Mouse (Mus musculus) cerebellum, adult 2 months (tissue): ENCODE measurements at regions not wholly inside any gene's neighbourhood (a gene's known extent, or its start where the extent isn't known, plus 50 kb on each side); places are given as distances from the start of the nearest gene placed in this dataset.
"Not testable (repeated sequence)": the region's sequence is repeated elsewhere in the genome, so short reads cannot be mapped to it uniquely, and the experiment has no call there.

Source experiments
- DNase-seq, 2 experiments: peaks; one replicate each; pipeline ENCODE4 v3.0.0; 2021
- H3K27ac ChIP-seq: fragments of 200-500 bp; 2 replicates; pipeline ENCODE4 v1.5.1; 2012; ENCODE audit warnings: low read length, control low read depth, inconsistent platforms; ENCODE audit not compliant: insufficient read depth
- H3K27me3 ChIP-seq: fragments of 200-500 bp; 2 replicates; pipeline ENCODE4 v1.6.1; 2012; ENCODE audit warnings: inconsistent platforms, mild to moderate bottlenecking, low read length, moderate library complexity; ENCODE audit not compliant: control insufficient read depth, insufficient read depth
- H3K4me1 ChIP-seq: fragments of 200-500 bp; 2 replicates; pipeline ENCODE4 v1.6.1; 2011; ENCODE audit warnings: low read length; ENCODE audit not compliant: control insufficient read depth, insufficient read depth
- H3K4me3 ChIP-seq: fragments of 200-500 bp; replicated peaks from 2 replicates; pipeline ENCODE3; 2011; ENCODE audit warnings: mild to moderate bottlenecking, low read depth, low read length, control low read depth; ENCODE audit not compliant: insufficient read depth
- CTCF ChIP-seq: fragments of 200-500 bp; IDR thresholded peaks from 2 replicates; pipeline ENCODE4 v1.5.1; 2011; ENCODE audit warnings: low read depth, mild to moderate bottlenecking, control low read depth, low read length, moderate library complexity, borderline replicate concordance; ENCODE audit not compliant: insufficient read depth
- POLR2A ChIP-seq: fragments of 200-500 bp; IDR thresholded peaks from 2 replicates; pipeline ENCODE4 v1.6.1; 2011; ENCODE audit warnings: low read length, control low read depth, borderline replicate concordance; ENCODE audit not compliant: insufficient read depth
- WGBS: fragments of 180-500 bp; shearing (Covaris S2); methylation state at CpG from one replicate; pipeline ENCODE4 v1.1.7; 2018; 5-methylcytosine and 5-hydroxymethylcytosine counted together

DNA sequence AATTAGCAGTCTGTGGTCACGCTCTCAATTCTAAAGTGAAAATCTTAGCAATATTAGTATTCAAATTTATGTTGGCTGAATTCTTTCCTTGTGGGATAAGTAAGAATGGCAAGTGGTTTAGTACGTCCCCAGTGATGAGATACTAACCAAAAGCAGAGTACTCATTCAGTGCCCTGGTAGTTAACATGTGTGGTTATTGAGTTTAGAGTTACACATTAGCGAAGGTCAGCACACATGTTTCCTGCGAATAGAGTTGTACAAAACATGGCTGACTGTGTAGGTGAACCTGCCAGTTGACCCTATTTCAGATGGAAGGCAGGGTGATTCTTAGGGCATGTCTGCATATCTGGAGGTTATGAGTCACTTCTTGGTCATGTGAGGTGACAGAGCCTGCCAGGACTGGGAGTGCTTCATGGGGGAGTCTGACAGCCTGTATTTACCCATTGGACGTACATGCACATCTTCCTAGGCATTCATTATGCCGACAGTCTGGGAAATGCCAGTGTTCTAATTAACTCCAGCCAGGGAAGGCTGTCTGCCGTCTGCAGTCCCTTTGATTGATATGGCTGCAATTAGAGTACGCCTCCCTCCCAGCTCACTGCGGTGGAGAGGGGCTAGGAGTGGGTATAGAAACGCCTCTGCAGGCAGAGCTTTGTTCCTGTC lies 263.7 kb downstream of the Eipr1 start:
- no peaks in the 10 kb centered on the region for H3K27me3 ChIP-seq
- no peaks in the 10 kb centered on the region for H3K4me1 ChIP-seq
- WGBS, result 56% methylated on average over 10 of the region's 10 CpGs
- no peak overlapping the region for H3K27ac ChIP-seq
- TF ChIP-seq CTCF (no peak), POLR2A (no peak)
- no peak for DNase-seq
- no peak overlapping the region for H3K4me3 ChIP-seq

DNA sequence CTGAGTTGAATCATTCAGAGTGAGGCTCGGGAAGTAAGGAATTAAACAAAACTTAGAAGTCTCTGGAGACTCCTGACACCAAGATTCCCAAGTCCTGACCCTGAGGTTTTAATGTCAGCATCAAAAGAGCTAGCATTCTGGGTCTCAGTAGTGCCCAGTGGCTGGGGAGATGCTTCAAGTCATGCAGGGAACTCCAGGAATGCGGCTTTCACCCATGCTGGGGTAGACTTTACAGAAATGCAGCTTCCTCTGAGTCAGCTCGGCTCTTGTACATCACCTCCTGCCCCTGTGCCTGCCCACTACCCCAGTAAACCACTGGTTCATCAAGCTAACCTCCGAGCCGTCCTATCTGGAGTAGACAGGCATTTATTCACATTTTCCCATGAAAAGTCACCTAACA lies 269.5 kb downstream of the Eipr1 start:
- no peak for DNase-seq
- TF ChIP-seq CTCF (no peak), POLR2A (no peak)
- H3K4me1 ChIP-seq, result no peaks in the 10 kb centered on the region
- 75% methylated on average over 5 of the region's 5 CpGs for WGBS
- H3K27ac ChIP-seq, result no peak overlapping the region
- H3K27me3 ChIP-seq, result no peaks in the 10 kb centered on the region
- H3K4me3 ChIP-seq, result no peak overlapping the region

DNA sequence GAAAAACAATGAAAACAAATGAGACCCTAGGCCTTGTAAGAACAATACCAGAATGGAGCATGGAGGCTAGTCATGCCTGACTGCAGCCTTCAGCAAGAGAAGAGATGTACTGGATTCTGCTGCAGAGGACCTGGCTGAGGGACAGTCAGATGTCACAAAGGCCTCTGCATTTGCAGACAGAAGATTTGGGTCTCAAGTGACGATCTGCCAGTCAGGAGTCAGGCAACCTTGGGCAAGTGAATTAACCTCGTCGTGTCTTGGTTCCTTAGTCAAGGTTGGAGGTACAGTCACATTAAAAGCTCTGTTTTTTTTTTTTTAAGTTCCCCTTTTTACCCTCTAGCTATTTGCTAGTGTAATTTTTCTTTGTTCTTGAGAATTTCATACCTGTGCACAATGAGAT lies 276.6 kb downstream of the Eipr1 start:
- Histone ChIP-seq H3K27ac (no peak overlapping the region), H3K4me1 (no peaks in the 10 kb centered on the region), H3K4me3 (no peak overlapping the region), H3K27me3 (no peaks in the 10 kb centered on the region)
- TF ChIP-seq CTCF (no peak), POLR2A (no peak)
- DNase-seq, result no peak
- 75% methylated on average over 3 of the region's 3 CpGs for WGBS

DNA sequence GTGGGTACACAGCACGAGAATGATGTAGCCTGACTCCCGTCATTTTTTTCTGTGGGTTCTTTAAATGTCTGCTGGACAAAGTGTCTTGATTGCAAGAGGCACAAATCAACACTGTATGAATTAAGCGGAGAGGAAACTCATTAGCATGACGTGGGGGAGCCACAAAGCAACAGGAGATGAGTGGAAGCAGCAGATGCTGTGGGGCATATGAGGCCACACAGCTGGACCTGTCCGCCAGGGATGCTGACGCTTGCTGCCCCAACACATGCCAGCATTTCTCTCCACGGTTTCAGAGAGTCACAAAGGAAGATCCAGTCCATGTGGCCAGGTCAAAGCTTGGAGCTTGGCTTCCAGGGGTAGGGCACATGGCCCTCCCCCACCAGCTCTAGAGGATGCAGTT lies 277.9 kb downstream of the Eipr1 start:
- H3K27ac ChIP-seq, result no peak overlapping the region
- TF ChIP-seq POLR2A, result no peak
- TF ChIP-seq CTCF, result no peak
- no peak for DNase-seq
- no peak overlapping the region for H3K4me3 ChIP-seq
- H3K27me3 ChIP-seq, result no peaks in the 10 kb centered on the region
- 47% methylated on average over 7 of the region's 7 CpGs for WGBS
- no peaks in the 10 kb centered on the region for H3K4me1 ChIP-seq

DNA sequence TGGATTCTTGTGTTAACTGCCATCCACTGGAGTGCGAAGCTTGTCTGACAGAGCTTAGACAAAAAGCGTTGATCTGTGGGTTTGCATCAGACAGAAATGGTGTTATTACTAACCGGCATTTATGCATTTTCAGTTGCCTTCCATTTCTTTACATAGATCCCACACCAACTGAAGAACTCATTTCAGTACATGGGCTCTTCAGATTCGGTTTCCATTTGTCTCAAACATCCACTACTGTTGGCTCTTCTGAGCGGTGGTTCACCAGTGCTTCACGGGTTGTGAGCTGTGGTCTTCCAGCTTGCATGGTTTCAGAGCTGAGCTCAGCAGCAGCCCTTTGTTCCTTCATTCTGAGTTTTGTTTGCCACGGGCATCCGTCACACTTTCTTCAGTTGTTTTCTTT lies 294.4 kb downstream of the Eipr1 start:
- 78% methylated on average over 8 of the region's 8 CpGs for WGBS
- Histone ChIP-seq H3K4me1 (peaks cover 7% of the 10 kb centered on the region), H3K27ac (no peak overlapping the region), H3K27me3 (no peaks in the 10 kb centered on the region), H3K4me3 (no peak overlapping the region)
- DNase-seq, result no peak
- TF ChIP-seq CTCF (no peak), POLR2A (no peak)

DNA sequence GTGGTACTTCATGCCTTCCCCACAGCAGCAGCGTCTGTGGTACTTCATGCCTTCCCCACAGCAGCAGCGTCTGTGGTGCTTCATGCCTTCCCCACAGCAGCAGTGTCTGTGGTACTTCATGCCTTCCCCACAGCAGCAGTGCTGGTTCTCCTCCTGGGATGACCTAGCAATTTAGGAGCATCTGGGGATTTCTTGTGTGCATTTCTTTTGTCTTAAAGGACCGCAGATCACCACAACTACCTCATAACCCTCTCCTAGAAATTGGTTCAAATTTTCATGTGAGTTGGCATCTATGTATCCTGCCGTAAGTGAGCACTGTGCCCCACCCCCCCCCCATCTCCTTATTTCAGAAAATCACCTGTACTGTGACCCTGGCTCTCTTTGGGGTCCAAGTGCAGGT lies 297.0 kb downstream of the Eipr1 start:
- DNase-seq, H3K4me1 ChIP-seq, H3K27me3 ChIP-seq, H3K4me3 ChIP-seq, H3K27ac ChIP-seq: not testable (repeated sequence)
- 79% methylated on average over 4 of the region's 4 CpGs for WGBS

DNA sequence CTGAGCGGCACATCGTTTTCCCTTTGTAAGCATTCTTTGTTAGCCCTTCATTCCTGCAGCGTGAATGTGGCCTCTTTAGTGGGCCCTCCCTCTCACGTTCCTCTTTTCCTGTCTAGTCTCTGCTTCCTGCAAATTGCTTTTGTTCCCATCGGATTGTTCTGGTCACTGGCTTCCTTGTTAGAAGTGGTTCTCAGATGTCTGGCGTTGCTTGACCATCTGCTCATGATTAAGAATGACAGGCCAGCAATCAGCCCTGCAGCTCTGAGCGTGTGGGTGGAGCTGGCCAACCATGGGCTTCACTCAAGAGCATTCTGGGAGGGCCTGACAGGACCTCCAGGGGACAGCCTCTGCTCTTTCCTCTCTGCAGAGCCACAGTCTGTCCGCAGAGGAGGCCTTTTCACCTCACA lies 297.5 kb downstream of the Eipr1 start:
- no peaks in the 10 kb centered on the region for H3K27me3 ChIP-seq
- H3K27ac ChIP-seq, result no peak overlapping the region
- TF ChIP-seq CTCF (no peak), POLR2A (no peak)
- peaks cover 7% of the 10 kb centered on the region for H3K4me1 ChIP-seq
- peak; percentile 35 to 46 for DNase-seq
- WGBS, result 21% methylated on average over 8 of the region's 8 CpGs
- no peak overlapping the region for H3K4me3 ChIP-seq

DNA sequence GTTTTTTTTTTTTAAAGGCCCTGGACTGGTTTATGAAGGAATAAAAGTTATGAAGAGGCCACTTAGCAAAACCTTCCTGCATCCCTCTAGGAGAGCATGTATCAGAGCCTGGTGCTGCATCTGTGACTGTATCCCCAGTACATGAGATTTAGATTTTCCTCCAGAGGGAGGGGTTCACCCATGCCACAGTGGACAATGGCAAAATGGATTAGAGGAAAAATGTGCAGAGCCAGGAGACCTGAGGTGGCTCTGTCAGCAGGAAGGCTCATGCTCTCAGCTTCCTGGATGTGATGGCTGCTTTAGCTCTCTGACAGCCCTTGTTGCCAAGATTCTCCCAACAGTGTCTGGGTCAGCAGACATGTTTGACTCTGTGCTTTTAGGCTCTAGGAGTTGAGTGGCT lies 298.2 kb downstream of the Eipr1 start:
- no peak for DNase-seq
- no peak overlapping the region for H3K4me3 ChIP-seq
- no peak for TF ChIP-seq POLR2A
- TF ChIP-seq CTCF, result no peak
- H3K4me1 ChIP-seq, result peaks cover 12% of the 10 kb centered on the region
- H3K27me3 ChIP-seq, result no peaks in the 10 kb centered on the region
- H3K27ac ChIP-seq, result 0 out of 2 replicates have a peak overlapping the region, but pooled peaks have one; percentile 21
